Mouse (Mus musculus) thymus, adult 2 months (tissue): ENCODE measurements around the gene Myh9. TPM values are rescaled to one million over a fixed set of nuclear protein-coding genes. Genes with fewer than 3 reads are reported as not detected.

Experiments used
- DNase-seq: peaks from one replicate; pipeline ENCODE4 v3.0.0; 2021
- H3K27ac ChIP-seq: fragments of 200-500 bp; 2 replicates; pipeline ENCODE4 v1.5.1; 2012; ENCODE audit warnings: low read length, control low read depth; ENCODE audit not compliant: control insufficient read depth, insufficient read depth
- H3K27me3 ChIP-seq: fragments of 200-500 bp; 2 replicates; pipeline ENCODE4 v1.6.1; 2012; ENCODE audit warnings: mild to moderate bottlenecking, low read length, moderate library complexity, mixed read lengths; ENCODE audit not compliant: control insufficient read depth, insufficient read depth
- H3K36me3 ChIP-seq: fragments of 200-500 bp; 2 replicates; pipeline ENCODE4 v1.6.1; 2012; ENCODE audit warnings: mild to moderate bottlenecking, low read length, moderate library complexity; ENCODE audit not compliant: control insufficient read depth, insufficient read depth
- H3K4me1 ChIP-seq: fragments of 200-500 bp; replicated peaks from 2 replicates; pipeline ENCODE4 v1.6.1; 2012; ENCODE audit warnings: low read length; ENCODE audit not compliant: control insufficient read depth, insufficient read depth
- H3K4me3 ChIP-seq: fragments of 200-500 bp; 2 replicates; pipeline ENCODE4 v1.5.1; 2012; ENCODE audit warnings: mild to moderate bottlenecking, low read length, control low read depth, moderate library complexity; ENCODE audit not compliant: control insufficient read depth, insufficient read depth
- CTCF ChIP-seq: fragments of 200-500 bp; IDR thresholded peaks from 2 replicates; pipeline ENCODE4 v1.5.1; 2012; ENCODE audit warnings: mild to moderate bottlenecking, control low read depth, low read length, moderate library complexity, borderline replicate concordance; ENCODE audit not compliant: control insufficient read depth, poor library complexity, insufficient read depth; ENCODE audit errors: extremely low read depth
- POLR2A ChIP-seq: fragments of 200-500 bp; IDR thresholded peaks from 2 replicates; pipeline ENCODE4 v1.6.1; 2012; ENCODE audit warnings: mild to moderate bottlenecking, low read length, control low read depth, moderate library complexity; ENCODE audit not compliant: control insufficient read depth, poor library complexity, insufficient read depth; ENCODE audit errors: extremely low read depth
- WGBS: fragments of 180-500 bp; shearing (Covaris S2); methylation state at CpG from one replicate; pipeline ENCODE4 v1.1.7; 2018; 5-methylcytosine and 5-hydroxymethylcytosine counted together
- polyA plus RNA-seq: library from polyadenylated mRNA; depleted of rRNA; stranded (reverse); fragments of >200 nt; gene quantifications from 2 replicates; pipeline ENCODE4 v1.2.3, GENCODE M21; 2012

Myh9 gene
- polyA plus RNA-seq, 1 experiment, result 167 TPM

GRCm38 (mm10) chr15:77843046-77843445, 1.1 kb upstream of the Myh9 start:
- Histone ChIP-seq H3K27me3 (no peaks in the 10 kb centered on the region), H3K4me1 (peaks cover 29% of the 10 kb centered on the region), H3K4me3 (no peak overlapping the region), H3K36me3 (no peaks in the 10 kb centered on the region), H3K27ac (no peak overlapping the region)
- no peak for DNase-seq
- no peak for TF ChIP-seq POLR2A
- TF ChIP-seq CTCF, result no peak
- WGBS, result 78% methylated on average over 2 of the region's 2 CpGs

GRCm38 (mm10) chr15:77841361-77842046, 471 bp downstream of the Myh9 start:
- Histone ChIP-seq H3K4me1 (peaks cover 31% of the 10 kb centered on the region), H3K27ac (peak overlapping the region; percentile 81), H3K36me3 (no peaks in the 10 kb centered on the region), H3K4me3 (peak overlapping the region; percentile 93), H3K27me3 (no peaks in the 10 kb centered on the region)
- WGBS, result under 1% methylated on average over 79 of the region's 80 CpGs
- TF ChIP-seq CTCF (no peak), POLR2A (no peak)
- no peak for DNase-seq

- no peaks in the 10 kb centered on the region for H3K36me3 ChIP-seq
- peak; percentile 53 for DNase-seq
- peak overlapping the region; percentile 93 for H3K4me3 ChIP-seq
- H3K27me3 ChIP-seq, result no peaks in the 10 kb centered on the region
- peaks cover 36% of the 10 kb centered on the region for H3K4me1 ChIP-seq
- H3K27ac ChIP-seq, result peak overlapping the region; percentile 81
- WGBS, result 3% methylated on average over 36 of the region's 36 CpGs
- no peak for TF ChIP-seq POLR2A
- TF ChIP-seq CTCF, result no peak
These were observed 1.3 kb downstream of the Myh9 start for GRCm38 (mm10) chr15:77840450-77841360.

- Histone ChIP-seq H3K36me3 (no peaks in the 10 kb centered on the region), H3K27ac (peak overlapping the region; percentile 94), H3K27me3 (no peaks in the 10 kb centered on the region), H3K4me3 (peak overlapping the region; percentile 47), H3K4me1 (peaks cover 41% of the 10 kb centered on the region)
- TF ChIP-seq CTCF (no peak), POLR2A (no peak)
- DNase-seq, result no peak
- WGBS, result 4% methylated on average over 10 of the region's 10 CpGs
These were observed 2.3 kb downstream of the Myh9 start for GRCm38 (mm10) chr15:77839529-77840286.

GRCm38 (mm10) chr15:77838530-77839387, 3.2 kb downstream of the Myh9 start:
- Histone ChIP-seq H3K4me3 (peak overlapping the region; percentile 47), H3K4me1 (peaks cover 50% of the 10 kb centered on the region), H3K36me3 (no peaks in the 10 kb centered on the region), H3K27ac (peak overlapping the region; percentile 94), H3K27me3 (no peaks in the 10 kb centered on the region)
- no peak for TF ChIP-seq POLR2A
- no peak for TF ChIP-seq CTCF
- 7% methylated on average over 4 of the region's 4 CpGs for WGBS
- peak; percentile 58 for DNase-seq
